Mouse (Mus musculus) C2C12 (cell line): ENCODE measurements around the gene Spaca4. TPM values are rescaled to one million over a fixed set of nuclear protein-coding genes. Genes with fewer than 3 reads are reported as not detected.

Experiments
- H3K27me3 ChIP-seq: one replicate; pipeline ENCODE4 v1.6.1; 2011; ENCODE audit not compliant: control insufficient read depth, insufficient read depth, insufficient read length
- H3K36me3 ChIP-seq: one replicate; pipeline ENCODE4 v1.6.1; 2011; ENCODE audit not compliant: control insufficient read depth, insufficient read depth
- H3K4me3 ChIP-seq: one replicate; pipeline ENCODE4 v1.5.1; 2011; ENCODE audit warnings: mild to moderate bottlenecking, control low read depth; ENCODE audit not compliant: poor library complexity, insufficient read depth, severe bottlenecking
- H3K79me2 ChIP-seq: one replicate; pipeline ENCODE4 v1.6.1; 2011; ENCODE audit not compliant: control insufficient read depth, insufficient read depth
- H3K79me3 ChIP-seq: one replicate; pipeline ENCODE4 v1.6.1; 2011; ENCODE audit warnings: low read depth, control low read depth
- H3ac ChIP-seq: one replicate; pipeline ENCODE3; 2011; ENCODE audit warnings: low read depth; ENCODE audit not compliant: control insufficient read depth, insufficient read length
- CEBPB ChIP-seq: IDR thresholded peaks from one replicate; pipeline ENCODE4 v1.6.1; 2011; ENCODE audit warnings: low read depth, mild to moderate bottlenecking, control low read depth, moderate library complexity
- CTCF ChIP-seq: IDR thresholded peaks from one replicate; pipeline ENCODE4 v1.5.1; 2011; ENCODE audit not compliant: control insufficient read depth, insufficient read depth, insufficient read length
- FOSL1 ChIP-seq: IDR thresholded peaks from one replicate; pipeline ENCODE4 v1.8.0; 2011; ENCODE audit warnings: mild to moderate bottlenecking, low read length; ENCODE audit not compliant: poor library complexity, insufficient read depth, severe bottlenecking
- MAX ChIP-seq: IDR thresholded peaks from one replicate; pipeline ENCODE4 v1.6.1; 2011; ENCODE audit warnings: mild to moderate bottlenecking, control low read depth
- MYOD1 ChIP-seq: IDR thresholded peaks from one replicate; pipeline ENCODE4 v1.6.1; 2011; ENCODE audit warnings: low read depth; ENCODE audit not compliant: control insufficient read depth, insufficient read length
- MYOG ChIP-seq: IDR thresholded peaks from one replicate; pipeline ENCODE4 v1.6.1; 2011; ENCODE audit not compliant: control insufficient read depth, insufficient read length; ENCODE audit errors: extremely low read depth
- USF1 ChIP-seq: IDR thresholded peaks from one replicate; pipeline ENCODE4 v1.6.1; 2011; ENCODE audit warnings: low read depth, mild to moderate bottlenecking, control low read depth, moderate library complexity
- polyA plus RNA-seq: library from polyadenylated mRNA; unstranded; fragments of >200 nt; fragmentation: generic; extraction: Trizol; gene quantifications from one replicate; pipeline ENCODE4 v1.2.1, GENCODE M21; 2012; ENCODE audit warnings: missing spikeins

Gene Spaca4
- polyA plus RNA-seq, 1 experiment, result 0.33 TPM

- peak overlapping the region; percentile 40 for H3ac ChIP-seq
- H3K79me2 ChIP-seq, result no peaks in the 10 kb centered on the region
- no peaks in the 10 kb centered on the region for H3K79me3 ChIP-seq
- peak overlapping the region; percentile 37 for H3K4me3 ChIP-seq
- no peaks in the 10 kb centered on the region for H3K36me3 ChIP-seq
- H3K27me3 ChIP-seq, result peaks cover 2% of the 10 kb centered on the region
- TF ChIP-seq CEBPB, result no peak
- no peak for TF ChIP-seq CTCF
- no peak for TF ChIP-seq MAX
- no peak for TF ChIP-seq FOSL1
- TF ChIP-seq MYOD1, result no peak
- TF ChIP-seq MYOG, result no peak
These were observed 20.2 kb downstream of the Spaca4 start for GRCm38 (mm10) chr7:45705443-45705864.

DNA sequence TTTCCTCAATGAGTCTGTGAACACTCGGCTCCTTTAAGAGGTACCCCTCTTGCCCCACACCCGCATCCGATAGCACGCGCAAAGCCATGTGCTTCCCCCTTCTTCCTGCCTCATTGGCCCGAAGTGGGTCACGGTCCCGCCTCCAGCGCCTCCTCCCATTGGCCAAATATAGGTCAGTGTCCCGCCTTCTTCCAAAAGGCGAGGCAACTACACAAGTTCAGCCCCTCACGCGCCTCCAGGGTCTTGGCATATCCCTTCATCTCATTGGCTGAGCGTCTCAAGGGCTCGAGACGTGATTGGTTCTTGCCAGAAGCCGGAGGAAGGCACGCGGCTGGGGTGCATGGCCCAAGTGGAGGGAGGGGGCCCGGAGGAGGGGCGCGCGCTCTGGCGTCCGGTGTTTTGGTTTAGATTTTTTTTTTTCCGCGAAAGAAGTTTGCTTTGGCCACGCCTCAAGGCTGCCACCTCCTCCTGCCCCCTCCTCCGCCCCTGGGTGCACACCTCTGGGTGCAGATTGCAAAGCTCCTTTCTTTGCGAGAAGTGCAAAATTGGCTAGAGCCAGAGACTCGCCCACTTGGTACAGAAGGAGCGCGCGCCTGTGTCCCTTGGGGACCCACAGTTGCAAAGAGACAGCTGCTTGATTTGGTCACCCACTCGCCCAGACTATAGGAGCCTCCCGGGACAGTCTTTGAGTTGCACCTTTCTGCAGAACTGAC lies 20.7 kb downstream of the Spaca4 start, which contains the start of gene Dbp:
Gene Dbp, plus strand, starts transcription at position 359 of the 713 bp plus-strand sequence.
- Histone ChIP-seq H3K4me3 (peak within 1 kb of the TSS; percentile 37), H3K27me3 (peaks cover 8% of the 10 kb centered on the region), H3ac (peak within 1 kb of the TSS; percentile 40), H3K79me2 (no peaks in the 10 kb centered on the region), H3K36me3 (no peaks in the 10 kb centered on the region), H3K79me3 (no peaks in the 10 kb centered on the region)
- TF ChIP-seq MYOG, result no peak
- TF ChIP-seq CEBPB, result peak; percentile 28
- TF ChIP-seq MAX, result peak; percentile 63
- TF ChIP-seq MYOD1, result no peak
- peak; percentile 73 for TF ChIP-seq USF1

DNA sequence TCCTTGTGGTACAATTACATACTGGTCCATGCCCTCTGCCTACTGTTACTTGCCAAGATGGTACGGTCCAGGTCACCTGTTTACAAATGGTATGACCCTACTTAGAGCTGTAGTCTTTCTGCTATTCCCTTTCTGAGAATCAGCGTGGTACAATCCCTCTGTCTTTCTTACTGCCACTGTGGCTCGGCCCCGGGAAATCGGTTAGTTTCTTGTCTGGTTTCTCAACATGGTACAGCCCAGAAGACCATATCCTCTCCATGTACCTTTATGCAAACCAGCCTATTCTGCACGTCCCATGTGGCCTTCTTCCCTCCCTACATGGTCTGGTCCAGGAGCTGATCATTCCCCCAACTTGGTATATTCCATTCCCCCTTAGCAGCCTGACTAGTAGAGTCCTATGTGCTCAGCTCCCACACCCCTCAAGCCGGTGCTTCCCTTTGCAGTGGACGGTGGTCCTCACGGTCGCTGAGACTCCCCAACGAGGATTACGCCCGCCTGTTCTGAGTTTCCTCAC lies 21.5 kb downstream of the Spaca4 start:
- H3K79me3 ChIP-seq, result no peaks in the 10 kb centered on the region
- no peak for TF ChIP-seq USF1
- no peak for TF ChIP-seq MYOG
- H3K79me2 ChIP-seq, result no peaks in the 10 kb centered on the region
- H3K4me3 ChIP-seq, result no peak overlapping the region
- H3K36me3 ChIP-seq, result no peaks in the 10 kb centered on the region
- H3K27me3 ChIP-seq, result peaks cover 15% of the 10 kb centered on the region
- peak overlapping the region; percentile 35 for H3ac ChIP-seq

GRCm38 (mm10) chr7:45703521-45704033 lies 22.0 kb downstream of the Spaca4 start:
- TF ChIP-seq CTCF (no peak), MAX (no peak), FOSL1 (no peak), CEBPB (no peak), MYOD1 (no peak), MYOG (no peak), USF1 (no peak)
- no peak overlapping the region for H3ac ChIP-seq
- H3K4me3 ChIP-seq, result no peak overlapping the region

GRCm38 (mm10) chr7:45702809-45703520 lies 22.6 kb downstream of the Spaca4 start:
- H3K4me3 ChIP-seq, result no peak overlapping the region

More at GRCm38 (mm10) chr7:45703521-45704033, 22.0 kb downstream of the Spaca4 start:
- no peaks in the 10 kb centered on the region for H3K79me3 ChIP-seq
- H3K27me3 ChIP-seq, result peaks cover 15% of the 10 kb centered on the region
- no peaks in the 10 kb centered on the region for H3K79me2 ChIP-seq
- H3K36me3 ChIP-seq, result no peaks in the 10 kb centered on the region

DNA sequence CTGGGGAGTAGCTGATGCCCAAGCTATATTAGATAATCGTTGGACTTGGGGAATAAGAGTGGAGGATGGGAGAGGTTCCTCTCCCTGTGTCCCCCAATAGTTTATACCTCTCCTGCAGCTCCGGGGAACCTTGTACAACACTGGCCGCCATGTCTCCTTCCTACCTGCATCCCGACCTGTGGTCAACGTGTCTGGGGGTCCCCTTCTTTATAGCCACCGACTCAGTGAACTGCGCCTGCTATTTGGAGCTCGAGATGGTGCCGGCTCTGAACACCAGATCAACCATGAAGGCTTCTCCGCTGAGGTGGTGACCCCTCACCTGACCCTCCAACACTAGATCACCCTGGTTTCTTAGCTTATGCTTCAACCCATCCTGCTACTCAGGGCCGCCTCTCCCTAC lies 23.3 kb downstream of the Spaca4 start:
- Histone ChIP-seq H3ac (no peak overlapping the region), H3K4me3 (no peak overlapping the region), H3K36me3 (no peaks in the 10 kb centered on the region), H3K79me3 (no peaks in the 10 kb centered on the region), H3K79me2 (no peaks in the 10 kb centered on the region), H3K27me3 (peaks cover 15% of the 10 kb centered on the region)
- TF ChIP-seq MYOD1, result no peak
- no peak for TF ChIP-seq CEBPB
- no peak for TF ChIP-seq MYOG
- no peak for TF ChIP-seq FOSL1
- no peak for TF ChIP-seq MAX
- no peak for TF ChIP-seq USF1
- no peak for TF ChIP-seq CTCF

More at GRCm38 (mm10) chr7:45702809-45703520, 22.6 kb downstream of the Spaca4 start:
- no peak for TF ChIP-seq USF1
- no peak for TF ChIP-seq MYOD1
- TF ChIP-seq MAX, result no peak
- no peak for TF ChIP-seq MYOG
- no peaks in the 10 kb centered on the region for H3K79me3 ChIP-seq
- H3K27me3 ChIP-seq, result peaks cover 15% of the 10 kb centered on the region
- H3K79me2 ChIP-seq, result no peaks in the 10 kb centered on the region
- no peak overlapping the region for H3ac ChIP-seq
- H3K36me3 ChIP-seq, result no peaks in the 10 kb centered on the region
